Mouse (Mus musculus): ENCODE results near the gene Gpr155. TPM values are rescaled to one million over a fixed set of nuclear protein-coding genes. Genes with fewer than 3 reads are reported as not detected.

The Gpr155 gene
- polyA plus RNA-seq, 1 experiment from 2014 or later: 5.8 TPM

GRCm38 (mm10) chr2:73319218-73319617, 67.2 kb downstream of the Gpr155 start:
- ATAC-seq (ENCODE audit: insufficient number of reproducible peaks, insufficient read depth, low FRiP score, low TSS enrichment, low read depth): no peak

GRCm38 (mm10) chr2:73317426-73317825, 68.9 kb downstream of the Gpr155 start:
- H3K27me3 ChIP-seq: no peaks in the 10 kb centered on the region
- H3K4me2 ChIP-seq: no peak overlapping the region
- no peak overlapping the region for H3K9ac ChIP-seq (replicated peaks)
- H3K9me3 ChIP-seq: no peaks in the 10 kb centered on the region
- ATAC-seq (ENCODE audit: insufficient number of reproducible peaks, insufficient read depth, low FRiP score, low TSS enrichment, low read depth): no peak
- no peaks in the 10 kb centered on the region for H3K36me3 ChIP-seq
- peaks cover 6% of the 10 kb centered on the region; the same call in 1 of the 2 replicates for H3K4me1 ChIP-seq (replicated peaks)
- H3K27ac ChIP-seq: no peak overlapping the region
- no peak overlapping the region for H3K4me3 ChIP-seq (replicated peaks)
- WGBS: 94% methylated on average over 9 of the region's 9 CpGs

More at GRCm38 (mm10) chr2:73319218-73319617, 67.2 kb downstream of the Gpr155 start:
- Histone ChIP-seq H3K36me3 (no peaks in the 10 kb centered on the region), H3K4me2 (no peak overlapping the region), H3K9ac (replicated peaks) (no peak overlapping the region), H3K27me3 (no peaks in the 10 kb centered on the region), H3K4me3 (replicated peaks) (no peak overlapping the region), H3K4me1 (replicated peaks) (no peaks in the 10 kb centered on the region), H3K9me3 (no peaks in the 10 kb centered on the region), H3K27ac (no peak overlapping the region)
- WGBS: 91% methylated on average over 5 of the region's 5 CpGs

- Histone ChIP-seq H3K4me3 (replicated peaks) (no peak overlapping the region), H3K27me3 (no peaks in the 10 kb centered on the region), H3K36me3 (peaks cover 9% of the 10 kb centered on the region), H3K27ac (no peak overlapping the region), H3K9ac (replicated peaks) (no peak overlapping the region), H3K4me1 (replicated peaks) (peaks cover 13% of the 10 kb centered on the region), H3K4me2 (no peak overlapping the region), H3K9me3 (no peaks in the 10 kb centered on the region)
- WGBS: 93% methylated on average over 3 of the region's 3 CpGs
- ATAC-seq (ENCODE audit: insufficient number of reproducible peaks, insufficient read depth, low FRiP score, low TSS enrichment, low read depth): no peak
These were observed 72.1 kb downstream of the Gpr155 start for GRCm38 (mm10) chr2:73314311-73314710.

- peak overlapping the region; percentile 51; the same call in 1 of the 2 replicates for H3K27ac ChIP-seq
- H3K36me3 ChIP-seq: peaks cover 20% of the 10 kb centered on the region
- ATAC-seq (ENCODE audit: insufficient number of reproducible peaks, insufficient read depth, low FRiP score, low TSS enrichment, low read depth): peak; percentile 29; the same call in 1 of the 2 replicates
- WGBS: 48% methylated on average over 14 of the region's 14 CpGs
- peaks cover 13% of the 10 kb centered on the region for H3K4me1 ChIP-seq (replicated peaks)
- H3K4me3 ChIP-seq (replicated peaks): peak overlapping the region; percentile 83
- H3K9ac ChIP-seq (replicated peaks): no peak overlapping the region; the same call in 1 of the 2 replicates
- H3K9me3 ChIP-seq: no peaks in the 10 kb centered on the region
- H3K27me3 ChIP-seq: no peaks in the 10 kb centered on the region
- H3K4me2 ChIP-seq: peak overlapping the region; percentile 52
These were observed 73.3 kb downstream of the Gpr155 start for GRCm38 (mm10) chr2:73313117-73313501.

GRCm38 (mm10) chr2:73312152-73313116, 73.9 kb downstream of the Gpr155 start, which contains the start of the genes Scrn3 and Cir1:
Gene Scrn3, plus strand, starts transcription at chr2:73312601.
Gene Cir1, minus strand, starts transcription at chr2:73312701.
- Histone ChIP-seq H3K9ac (replicated peaks) (peak within 1 kb of the TSS; percentile 79), H3K4me1 (replicated peaks) (peaks cover 13% of the 10 kb centered on the region), H3K36me3 (peaks cover 25% of the 10 kb centered on the region), H3K4me2 (peak within 1 kb of the TSS; percentile 84), H3K4me3 (replicated peaks) (peak within 1 kb of the TSS; percentile 83), H3K9me3 (no peaks in the 10 kb centered on the region), H3K27ac (peak within 1 kb of the TSS; percentile 84), H3K27me3 (no peaks in the 10 kb centered on the region)
- ATAC-seq (ENCODE audit: insufficient number of reproducible peaks, insufficient read depth, low FRiP score, low TSS enrichment, low read depth): peak; percentile 94
- under 1% methylated on average over 64 of the region's 64 CpGs for WGBS

- no peak overlapping the region for H3K4me3 ChIP-seq (replicated peaks)
- 92% methylated on average over 7 of the region's 7 CpGs for WGBS
- ATAC-seq (ENCODE audit: insufficient number of reproducible peaks, insufficient read depth, low FRiP score, low TSS enrichment, low read depth): no peak
- H3K4me2 ChIP-seq: no peak overlapping the region
- H3K27me3 ChIP-seq: no peaks in the 10 kb centered on the region
- no peaks in the 10 kb centered on the region; the same call in 1 of the 2 replicates for H3K4me1 ChIP-seq (replicated peaks)
- H3K36me3 ChIP-seq: peaks cover 79% of the 10 kb centered on the region
- H3K9ac ChIP-seq (replicated peaks): no peak overlapping the region
- H3K27ac ChIP-seq: no peak overlapping the region
- no peaks in the 10 kb centered on the region for H3K9me3 ChIP-seq
These were observed 80.4 kb downstream of the Gpr155 start for GRCm38 (mm10) chr2:73306006-73306405.

- ATAC-seq (ENCODE audit: insufficient number of reproducible peaks, insufficient read depth, low FRiP score, low TSS enrichment, low read depth): no peak
- no peaks in the 10 kb centered on the region for H3K9me3 ChIP-seq
- H3K4me2 ChIP-seq: no peak overlapping the region
- no peak overlapping the region for H3K4me3 ChIP-seq (replicated peaks)
- H3K27ac ChIP-seq: no peak overlapping the region
- no peaks in the 10 kb centered on the region for H3K27me3 ChIP-seq
- H3K36me3 ChIP-seq: peaks cover 77% of the 10 kb centered on the region
- no peaks in the 10 kb centered on the region for H3K4me1 ChIP-seq (replicated peaks)
- no peak overlapping the region for H3K9ac ChIP-seq (replicated peaks)
- WGBS: 91% methylated on average over 5 of the region's 5 CpGs
These were observed 81.9 kb downstream of the Gpr155 start for GRCm38 (mm10) chr2:73304506-73304905.

- ATAC-seq (ENCODE audit: insufficient number of reproducible peaks, insufficient read depth, low FRiP score, low TSS enrichment, low read depth): no peak
- Histone ChIP-seq H3K9ac (replicated peaks) (no peak overlapping the region), H3K4me2 (no peak overlapping the region), H3K4me3 (replicated peaks) (no peak overlapping the region), H3K4me1 (replicated peaks) (no peaks in the 10 kb centered on the region), H3K27me3 (no peaks in the 10 kb centered on the region), H3K9me3 (no peaks in the 10 kb centered on the region), H3K27ac (no peak overlapping the region), H3K36me3 (peaks cover 70% of the 10 kb centered on the region)
- WGBS: 95% methylated on average over 9 of the region's 9 CpGs
These were observed 83.7 kb downstream of the Gpr155 start for GRCm38 (mm10) chr2:73302722-73303121.

- Histone ChIP-seq H3K27ac (no peak overlapping the region), H3K4me2 (no peak overlapping the region), H3K9me3 (no peaks in the 10 kb centered on the region), H3K36me3 (peaks cover 68% of the 10 kb centered on the region), H3K4me1 (replicated peaks) (no peaks in the 10 kb centered on the region), H3K9ac (replicated peaks) (no peak overlapping the region), H3K4me3 (replicated peaks) (no peak overlapping the region), H3K27me3 (no peaks in the 10 kb centered on the region)
- WGBS: 91% methylated on average over 1 of the region's 1 CpGs
- no peak for ATAC-seq (ENCODE audit: insufficient number of reproducible peaks, insufficient read depth, low FRiP score, low TSS enrichment, low read depth)
These were observed 84.4 kb downstream of the Gpr155 start for GRCm38 (mm10) chr2:73301979-73302378.

- no peaks in the 10 kb centered on the region for H3K27me3 ChIP-seq
- no peak overlapping the region for H3K4me3 ChIP-seq (replicated peaks)
- no peak overlapping the region for H3K9ac ChIP-seq (replicated peaks)
- peaks cover 61% of the 10 kb centered on the region for H3K36me3 ChIP-seq
- no peak for ATAC-seq (ENCODE audit: insufficient number of reproducible peaks, insufficient read depth, low FRiP score, low TSS enrichment, low read depth)
- no peaks in the 10 kb centered on the region for H3K9me3 ChIP-seq
- H3K4me1 ChIP-seq (replicated peaks): no peaks in the 10 kb centered on the region
- 85% methylated on average over 3 of the region's 3 CpGs for WGBS
- H3K27ac ChIP-seq: no peak overlapping the region
- no peak overlapping the region for H3K4me2 ChIP-seq
These were observed 87.5 kb downstream of the Gpr155 start for GRCm38 (mm10) chr2:73298841-73299240.

- Histone ChIP-seq H3K27me3 (no peaks in the 10 kb centered on the region), H3K9me3 (no peaks in the 10 kb centered on the region), H3K4me1 (replicated peaks) (no peaks in the 10 kb centered on the region), H3K27ac (no peak overlapping the region), H3K4me3 (replicated peaks) (no peak overlapping the region), H3K4me2 (no peak overlapping the region), H3K36me3 (peaks cover 56% of the 10 kb centered on the region), H3K9ac (replicated peaks) (no peak overlapping the region)
- ATAC-seq (ENCODE audit: insufficient number of reproducible peaks, insufficient read depth, low FRiP score, low TSS enrichment, low read depth): no peak
- WGBS: 86% methylated on average over 7 of the region's 7 CpGs
These were observed 88.2 kb downstream of the Gpr155 start for GRCm38 (mm10) chr2:73298154-73298553.

Measured in limb, embryonic 12.5 days (tissue).